Mouse (Mus musculus): ENCODE results near the gene Plau.

Plau gene

GRCm38 (mm10) chr14:20836171-20836904 lies at the start of gene Plau:
TSS of gene Plau (plus strand) at chr14:20836660.
- DNase-seq: peak; percentile 74

- no peak for DNase-seq
Observed at GRCm38 (mm10) chr14:20788151-20788550, 48.3 kb upstream of the Plau start.

- DNase-seq: no peak
Observed at GRCm38 (mm10) chr14:20789593-20789992, 46.9 kb upstream of the Plau start.

- no peak for DNase-seq
Observed at GRCm38 (mm10) chr14:20790445-20790844, 46.0 kb upstream of the Plau start.

GRCm38 (mm10) chr14:20790996-20791395 lies 45.5 kb upstream of the Plau start:
- DNase-seq: no peak

GRCm38 (mm10) chr14:20791511-20792242 lies 44.8 kb upstream of the Plau start:
- DNase-seq: no peak

- no peak for DNase-seq
Observed at GRCm38 (mm10) chr14:20792243-20792921, 44.1 kb upstream of the Plau start.

- DNase-seq: peak; percentile 61
Observed at GRCm38 (mm10) chr14:20792922-20793757, 43.3 kb upstream of the Plau start.

GRCm38 (mm10) chr14:20793758-20794531 lies 42.5 kb upstream of the Plau start, which contains the start of gene Camk2g:
TSS of gene Camk2g (minus strand) at chr14:20794088.
- DNase-seq: peak; percentile 91

GRCm38 (mm10) chr14:20794589-20794988 lies 41.9 kb upstream of the Plau start:
- DNase-seq: no peak

GRCm38 (mm10) chr14:20795423-20796152 lies 40.9 kb upstream of the Plau start:
- no peak for DNase-seq

GRCm38 (mm10) chr14:20796170-20796569 lies 40.3 kb upstream of the Plau start:
- no peak for DNase-seq

- no peak for DNase-seq
Observed at GRCm38 (mm10) chr14:20796643-20797042, 39.8 kb upstream of the Plau start.

GRCm38 (mm10) chr14:20798300-20798699 lies 38.2 kb upstream of the Plau start:
- no peak for DNase-seq

GRCm38 (mm10) chr14:20798761-20799160 lies 37.7 kb upstream of the Plau start:
- peak; percentile 89 for DNase-seq

- no peak for DNase-seq
Observed at GRCm38 (mm10) chr14:20802926-20803605, 33.4 kb upstream of the Plau start.

GRCm38 (mm10) chr14:20803606-20803938 lies 32.9 kb upstream of the Plau start:
- peak; percentile 66 for DNase-seq

- no peak for DNase-seq
Observed at GRCm38 (mm10) chr14:20804481-20804880, 32.0 kb upstream of the Plau start.

- no peak for DNase-seq
Observed at GRCm38 (mm10) chr14:20804964-20805672, 31.3 kb upstream of the Plau start.

Measured in liver (tissue).